Mouse (Mus musculus) midbrain, embryonic 10.5 days (tissue): ENCODE results near the gene Man2a1. TPM values are rescaled to one million over a fixed set of nuclear protein-coding genes. Genes with fewer than 3 reads are reported as not detected.

Source experiments
- DNase-seq: peaks from one replicate; pipeline ENCODE4 v3.0.0-alpha.2; 2017; ENCODE audit warnings: low spot score
- H3K27ac ChIP-seq: fragments of 300-500 bp; sonication (generic); replicated peaks from 2 replicates; pipeline ENCODE4 v1.5.1; 2016; ENCODE audit warnings: mild to moderate bottlenecking
- H3K27me3 ChIP-seq: fragments of 300-500 bp; sonication (generic); 2 replicates; pipeline ENCODE4 v1.6.1; 2016; ENCODE audit warnings: low read depth, mild to moderate bottlenecking; ENCODE audit not compliant: poor library complexity, severe bottlenecking
- H3K36me3 ChIP-seq: fragments of 300-500 bp; sonication (generic); 2 replicates; pipeline ENCODE4 v1.6.1; 2016; ENCODE audit warnings: mild to moderate bottlenecking, moderate library complexity
- H3K4me1 ChIP-seq: fragments of 300-500 bp; sonication (generic); 2 replicates; pipeline ENCODE4 v1.6.1; 2016
- H3K4me3 ChIP-seq: fragments of 300-500 bp; sonication (generic); 2 replicates; pipeline ENCODE4 v1.5.1; 2016; ENCODE audit warnings: mild to moderate bottlenecking, moderate library complexity
- H3K9me3 ChIP-seq: fragments of 300-500 bp; sonication (generic); replicated peaks from 2 replicates; pipeline ENCODE4 v1.6.1; 2016; ENCODE audit warnings: mild to moderate bottlenecking
- WGBS: fragments of 180-500 bp; shearing (Covaris S2); methylation state at CpG from one replicate; pipeline ENCODE4 v1.1.7; 2016; 5-methylcytosine and 5-hydroxymethylcytosine counted together
- polyA plus RNA-seq: library from polyadenylated mRNA; unstranded; fragments of >200 nt; fragmentation: Nextera tagmentation; extraction: Ambion mirVana; gene quantifications from 2 replicates; pipeline ENCODE4 v1.2.1, GENCODE M21; 2016

The Man2a1 gene
- polyA plus RNA-seq, 1 experiment from 2014 or later = 4.3 TPM

DNA sequence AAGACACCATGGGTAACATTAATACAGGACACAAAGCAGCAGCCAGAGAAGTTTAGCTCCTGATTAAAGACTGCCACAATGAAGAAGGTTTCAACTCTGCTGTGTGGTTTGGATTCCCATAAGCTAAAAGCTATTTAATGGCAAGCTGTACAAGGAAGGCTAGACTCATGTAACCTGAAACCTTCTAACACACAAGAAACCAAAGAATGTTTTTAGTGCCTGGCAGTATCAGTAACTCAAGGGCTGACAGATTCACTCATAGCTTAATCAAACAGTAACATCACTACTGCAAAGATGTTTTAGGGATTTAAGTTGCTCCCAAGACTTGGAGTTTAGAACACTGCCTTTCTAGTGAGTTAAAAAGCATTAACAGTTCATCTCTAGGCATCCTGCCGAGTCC lies 137.4 kb downstream of the Man2a1 start:
- Histone ChIP-seq H3K27me3 (no peaks in the 10 kb centered on the region), H3K36me3 (peaks cover 64% of the 10 kb centered on the region), H3K27ac (no peak overlapping the region), H3K4me3 (no peak overlapping the region), H3K4me1 (no peaks in the 10 kb centered on the region), H3K9me3 (no peaks in the 10 kb centered on the region)
- no peak for DNase-seq
- WGBS = 92% methylated on average over 1 of the region's 1 CpGs

DNA sequence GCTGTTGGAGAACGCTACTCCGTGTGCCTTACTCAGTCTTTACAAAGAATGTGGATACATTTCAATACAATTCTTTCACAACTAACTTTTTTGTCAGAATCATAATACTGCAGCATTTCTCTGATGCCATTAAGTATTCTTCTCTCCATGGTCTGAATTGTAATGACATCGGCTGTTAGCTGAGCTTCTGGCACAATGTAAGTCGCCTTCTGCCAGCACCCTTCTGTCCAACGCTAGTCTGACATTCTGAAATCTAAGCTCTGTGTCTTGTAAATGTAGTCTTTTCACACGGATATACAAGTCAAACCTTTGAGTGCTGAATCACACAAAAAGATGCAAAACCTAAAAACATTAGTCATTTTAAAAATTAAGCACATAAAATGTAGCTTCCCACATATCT lies 138.6 kb downstream of the Man2a1 start:
- Histone ChIP-seq H3K4me1 (no peaks in the 10 kb centered on the region), H3K27me3 (no peaks in the 10 kb centered on the region), H3K4me3 (no peak overlapping the region), H3K9me3 (no peaks in the 10 kb centered on the region), H3K36me3 (peaks cover 72% of the 10 kb centered on the region), H3K27ac (no peak overlapping the region)
- no peak for DNase-seq
- 94% methylated on average over 6 of the region's 6 CpGs for WGBS

DNA sequence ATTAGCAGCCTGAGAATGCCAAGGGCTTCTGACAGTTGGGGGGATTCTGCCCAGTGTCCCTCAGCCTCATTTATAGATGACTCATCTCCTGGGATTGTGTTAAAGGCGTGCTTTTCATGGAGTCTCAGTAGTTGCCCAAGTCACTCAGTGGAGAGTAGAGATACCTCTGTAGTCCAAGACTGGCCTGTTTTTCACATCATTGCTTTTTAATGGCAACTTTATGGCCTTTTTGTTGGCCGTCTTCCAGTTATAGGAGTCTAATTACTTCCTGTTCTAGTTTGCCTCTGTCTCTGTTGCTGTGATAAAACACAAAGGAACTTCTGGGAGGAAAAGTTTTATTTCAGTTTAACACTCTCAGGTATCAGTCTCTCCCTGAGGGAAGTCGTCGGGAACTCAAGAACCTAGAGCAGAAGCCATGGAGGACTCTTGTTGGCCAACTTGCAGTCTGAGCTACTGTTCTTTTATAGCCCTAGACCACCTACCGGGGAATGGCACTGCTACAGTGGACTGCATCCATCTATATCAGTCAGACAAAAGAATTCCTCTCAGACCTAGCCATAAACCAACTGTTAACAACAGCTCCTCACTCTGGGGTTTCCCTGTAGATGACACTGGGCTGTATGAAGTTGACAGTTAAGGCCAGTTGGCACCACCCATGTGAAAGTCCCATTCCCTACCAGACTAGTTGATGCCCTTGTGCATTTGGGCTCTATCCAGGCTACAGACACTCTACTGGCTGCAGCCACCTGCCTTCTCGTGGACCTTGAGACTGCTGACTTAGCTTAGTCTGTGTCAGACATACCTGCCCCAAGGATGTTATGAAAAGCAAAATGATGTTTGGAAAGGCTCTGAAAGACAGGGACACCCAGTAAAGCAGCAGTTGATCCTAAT lies 142.4 kb downstream of the Man2a1 start:
- WGBS = 91% methylated on average over 6 of the region's 6 CpGs
- H3K36me3 ChIP-seq = peaks cover 69% of the 10 kb centered on the region

DNA sequence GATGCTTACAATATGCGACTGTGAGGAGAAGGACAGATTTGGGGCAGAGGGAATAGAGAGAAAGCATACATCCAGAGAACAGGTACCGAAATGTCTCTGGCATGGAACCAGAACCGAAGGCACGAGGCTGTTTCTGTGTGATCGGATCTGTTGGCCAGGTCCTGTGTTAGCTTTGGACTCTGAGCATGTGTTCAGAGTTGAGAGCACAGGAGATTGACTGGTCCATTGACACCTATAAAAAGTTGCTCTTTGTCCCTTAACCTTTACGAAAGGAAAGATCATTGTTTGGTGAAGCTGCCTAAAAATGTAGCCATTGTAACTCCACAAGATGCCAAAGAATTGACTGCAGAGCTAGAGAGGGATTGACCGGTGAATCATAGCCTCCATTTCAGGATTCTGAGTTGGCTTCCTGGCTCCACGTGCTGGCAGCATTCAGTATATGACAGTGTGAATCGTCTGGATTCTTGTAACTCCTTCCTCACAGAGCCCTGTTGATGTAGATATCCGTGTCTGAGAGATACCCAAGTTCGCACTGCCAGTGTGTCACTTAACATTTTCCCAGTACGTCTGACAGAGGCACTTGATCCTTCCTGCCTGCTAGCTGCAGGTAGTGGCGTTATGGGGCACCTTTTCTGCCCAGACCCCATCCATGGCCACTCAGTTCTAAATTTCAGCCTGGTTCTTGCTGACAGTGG lies 143.2 kb downstream of the Man2a1 start:
- Histone ChIP-seq H3K27me3 (no peaks in the 10 kb centered on the region), H3K9me3 (0 out of 2 replicates have a peak, but pooled peaks cover 3% of the 10 kb centered on the region), H3K36me3 (peaks cover 61% of the 10 kb centered on the region), H3K27ac (no peak overlapping the region), H3K4me1 (no peaks in the 10 kb centered on the region), H3K4me3 (no peak overlapping the region)
- peak; percentile 1 for DNase-seq
- 93% methylated on average over 13 of the region's 13 CpGs for WGBS

More for the DNA sequence above, 142.4 kb downstream of the Man2a1 start:
- no peak overlapping the region for H3K4me3 ChIP-seq
- no peaks in the 10 kb centered on the region for H3K27me3 ChIP-seq
- H3K9me3 ChIP-seq = 0 out of 2 replicates have a peak, but pooled peaks cover 3% of the 10 kb centered on the region
- H3K27ac ChIP-seq = no peak overlapping the region
- H3K4me1 ChIP-seq = no peaks in the 10 kb centered on the region
- peak; percentile 5 for DNase-seq

DNA sequence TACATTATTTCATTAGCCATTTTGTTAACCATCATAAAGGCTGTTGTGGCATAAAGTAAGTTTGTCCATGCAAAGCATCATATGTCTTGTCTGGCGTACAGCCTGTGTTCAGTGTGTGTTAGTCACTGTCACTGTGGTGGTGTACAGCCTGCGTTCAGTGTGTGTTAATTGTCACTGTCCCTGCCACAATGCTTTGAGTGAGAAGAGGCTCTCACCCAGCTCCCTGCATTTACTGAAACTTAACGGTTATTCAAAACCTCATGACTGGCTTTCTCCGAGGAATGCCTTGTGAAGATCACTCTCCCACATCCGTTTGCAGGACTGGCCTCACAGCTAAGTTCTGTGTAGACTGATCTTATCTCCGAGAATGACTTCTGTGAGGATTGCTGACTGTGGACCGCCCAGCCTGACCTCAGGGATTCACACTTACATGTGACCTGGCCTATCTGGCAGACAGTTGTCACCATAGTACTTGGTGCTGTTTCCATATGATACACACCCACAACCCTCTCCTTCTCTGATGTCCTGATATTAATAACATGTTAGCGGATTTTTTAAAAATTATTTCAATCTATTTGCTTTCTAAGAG lies 146.2 kb downstream of the Man2a1 start:
- peak; percentile 3 for DNase-seq
- Histone ChIP-seq H3K36me3 (peaks cover 57% of the 10 kb centered on the region), H3K27ac (no peak overlapping the region), H3K9me3 (0 out of 2 replicates have a peak, but pooled peaks cover 3% of the 10 kb centered on the region), H3K4me1 (no peaks in the 10 kb centered on the region), H3K4me3 (no peak overlapping the region), H3K27me3 (no peaks in the 10 kb centered on the region)
- 92% methylated on average over 8 of the region's 8 CpGs for WGBS

DNA sequence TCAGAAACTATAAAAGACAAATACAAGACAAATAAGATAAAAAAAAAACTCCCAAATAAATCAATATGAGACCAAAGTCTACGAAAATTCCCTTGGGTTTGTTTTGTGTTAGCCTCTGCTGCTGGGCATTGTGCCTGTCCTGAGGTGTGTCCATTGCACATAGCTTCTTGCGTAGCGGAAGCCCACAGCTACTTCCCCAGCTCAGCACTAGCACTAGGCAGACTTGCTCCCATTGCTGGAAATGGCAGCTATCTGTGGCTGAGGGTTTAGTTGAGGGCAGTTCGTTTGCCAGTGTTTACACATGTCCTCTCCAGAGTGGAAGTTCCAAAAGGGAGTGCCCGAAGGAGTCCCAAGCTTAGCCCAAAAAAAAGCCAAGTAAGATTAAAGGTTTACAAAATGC lies 146.9 kb downstream of the Man2a1 start:
- peaks cover 49% of the 10 kb centered on the region for H3K36me3 ChIP-seq
- 90% methylated on average over 5 of the region's 5 CpGs for WGBS

DNA sequence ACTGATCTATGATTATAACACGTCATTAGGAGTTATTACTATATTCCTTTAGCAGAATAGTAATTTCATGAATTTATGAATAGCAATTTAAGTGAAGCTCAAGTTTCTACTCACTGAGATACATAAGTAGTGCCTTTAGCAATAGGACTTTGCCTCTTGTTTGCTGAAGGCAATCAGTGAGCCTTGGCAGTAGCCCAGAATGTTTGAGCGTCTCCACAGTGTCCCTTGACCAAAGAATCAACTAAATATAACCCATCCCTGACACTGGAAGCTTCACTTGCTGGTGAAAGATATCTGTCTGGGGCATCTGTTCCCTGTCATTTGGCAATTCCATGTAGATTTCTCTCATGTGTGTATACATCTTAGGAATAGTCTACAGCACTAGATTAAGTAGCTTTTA lies 147.6 kb downstream of the Man2a1 start:
- no peak for DNase-seq
- no peaks in the 10 kb centered on the region for H3K27me3 ChIP-seq
- no peak overlapping the region for H3K27ac ChIP-seq
- peaks cover 43% of the 10 kb centered on the region for H3K36me3 ChIP-seq
- no peak overlapping the region for H3K4me3 ChIP-seq
- 90% methylated on average over 2 of the region's 2 CpGs for WGBS
- no peaks in the 10 kb centered on the region for H3K4me1 ChIP-seq
- 0 out of 2 replicates have a peak, but pooled peaks cover 3% of the 10 kb centered on the region for H3K9me3 ChIP-seq

More for the DNA sequence above, 146.9 kb downstream of the Man2a1 start:
- H3K9me3 ChIP-seq = 0 out of 2 replicates have a peak, but pooled peaks cover 3% of the 10 kb centered on the region
- H3K4me3 ChIP-seq = no peak overlapping the region
- no peaks in the 10 kb centered on the region for H3K4me1 ChIP-seq
- peak; percentile 8 for DNase-seq
- no peak overlapping the region for H3K27ac ChIP-seq
- no peaks in the 10 kb centered on the region for H3K27me3 ChIP-seq

DNA sequence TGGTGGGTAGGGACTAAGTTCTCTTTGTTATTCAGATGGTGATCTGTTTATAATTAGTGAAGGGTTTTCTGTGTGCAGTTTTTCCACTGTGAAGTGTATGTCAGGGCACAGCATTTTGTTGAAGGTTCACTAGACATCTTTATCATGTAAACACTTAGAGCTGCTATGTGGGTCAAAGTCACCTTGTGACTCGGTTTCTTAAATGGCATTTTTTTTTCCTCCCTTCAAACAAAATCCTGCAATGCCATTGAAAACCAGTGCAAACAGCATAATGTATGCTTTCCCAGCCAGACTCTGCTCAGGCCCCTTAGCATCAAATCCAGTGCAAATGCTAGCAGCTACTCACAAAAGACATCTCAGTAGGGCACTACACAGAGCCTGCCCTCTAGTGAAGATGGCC lies 148.6 kb downstream of the Man2a1 start:
- WGBS = 82% methylated on average over 1 of the region's 1 CpGs

DNA sequence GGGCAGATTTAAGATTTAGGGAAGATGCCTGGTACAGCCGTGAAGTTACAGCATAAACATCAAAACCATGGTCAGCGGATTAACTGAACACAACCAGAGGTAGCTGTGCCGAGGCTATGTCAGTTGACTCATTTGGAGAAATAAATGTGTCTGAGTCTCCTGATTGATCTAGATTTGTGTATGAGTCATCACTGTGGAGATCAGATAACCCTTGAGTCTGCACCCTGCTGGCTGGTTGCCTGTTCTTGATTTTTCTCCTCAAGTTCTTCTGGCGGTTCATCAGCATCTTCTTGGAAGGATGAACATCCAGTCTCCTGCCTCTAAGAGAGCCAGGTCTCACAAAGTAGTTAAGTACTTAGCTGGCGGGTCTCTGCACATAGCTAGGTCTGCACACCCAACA lies 150.7 kb downstream of the Man2a1 start:
- DNase-seq = no peak
- no peak overlapping the region for H3K27ac ChIP-seq
- 94% methylated on average over 5 of the region's 5 CpGs for WGBS
- peaks cover 4% of the 10 kb centered on the region for H3K4me1 ChIP-seq
- no peak overlapping the region for H3K4me3 ChIP-seq
- peaks cover 19% of the 10 kb centered on the region for H3K36me3 ChIP-seq
- no peaks in the 10 kb centered on the region for H3K27me3 ChIP-seq
- no peaks in the 10 kb centered on the region for H3K9me3 ChIP-seq

More for the DNA sequence above, 148.6 kb downstream of the Man2a1 start:
- H3K36me3 ChIP-seq = peaks cover 33% of the 10 kb centered on the region
- no peak overlapping the region for H3K4me3 ChIP-seq
- H3K27ac ChIP-seq = no peak overlapping the region
- no peaks in the 10 kb centered on the region for H3K27me3 ChIP-seq
- no peaks in the 10 kb centered on the region for H3K4me1 ChIP-seq
- H3K9me3 ChIP-seq = 0 out of 2 replicates have a peak, but pooled peaks cover 3% of the 10 kb centered on the region
- DNase-seq = no peak

DNA sequence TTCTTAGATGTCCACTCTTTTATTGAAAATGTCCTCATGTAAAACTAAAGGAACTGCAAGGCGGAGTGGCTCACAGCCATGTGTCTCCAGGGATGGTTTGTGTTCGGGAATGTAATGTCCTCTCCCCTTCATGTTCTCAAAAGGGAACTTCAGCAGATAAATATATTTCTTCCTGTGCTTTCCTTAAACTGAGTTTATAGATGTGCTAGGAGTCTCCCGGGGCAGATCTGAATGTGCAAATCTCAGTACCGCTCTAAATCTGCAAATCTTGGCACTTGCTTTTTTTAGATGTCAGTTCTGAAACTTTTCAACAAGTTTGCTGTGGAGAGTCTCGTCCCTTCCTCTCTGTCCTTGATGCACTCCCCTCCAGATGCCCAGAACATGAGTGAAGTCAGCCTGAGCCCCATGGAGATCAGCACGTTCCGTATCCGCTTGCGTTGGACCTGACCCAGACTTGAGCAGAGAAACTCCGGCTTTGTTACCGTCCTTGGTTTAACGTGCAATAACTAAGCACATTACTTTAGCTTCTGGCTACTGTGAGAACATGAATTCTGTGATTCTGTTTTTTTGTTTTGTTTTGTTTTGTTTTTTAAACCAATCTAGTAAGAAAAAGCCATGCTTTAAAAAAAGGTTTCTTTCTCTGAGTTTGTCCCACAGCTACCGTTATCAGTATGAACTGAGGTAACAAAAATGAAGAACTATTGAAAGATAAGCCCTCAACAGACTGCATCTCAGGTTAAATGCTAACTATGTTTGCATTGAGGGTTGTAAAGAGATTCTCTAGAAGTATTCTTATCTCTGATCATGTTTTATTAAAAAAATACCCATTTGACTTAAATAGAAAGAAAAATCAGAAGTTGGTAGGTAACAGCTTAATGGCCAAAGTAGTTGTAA lies 151.8 kb downstream of the Man2a1 start:
- WGBS = 97% methylated on average over 13 of the region's 13 CpGs
- peaks cover 12% of the 10 kb centered on the region for H3K36me3 ChIP-seq
- no peaks in the 10 kb centered on the region for H3K27me3 ChIP-seq
- no peak overlapping the region for H3K4me3 ChIP-seq
- peaks cover 4% of the 10 kb centered on the region for H3K4me1 ChIP-seq
- H3K27ac ChIP-seq = no peak overlapping the region
- no peak for DNase-seq
- H3K9me3 ChIP-seq = no peaks in the 10 kb centered on the region

DNA sequence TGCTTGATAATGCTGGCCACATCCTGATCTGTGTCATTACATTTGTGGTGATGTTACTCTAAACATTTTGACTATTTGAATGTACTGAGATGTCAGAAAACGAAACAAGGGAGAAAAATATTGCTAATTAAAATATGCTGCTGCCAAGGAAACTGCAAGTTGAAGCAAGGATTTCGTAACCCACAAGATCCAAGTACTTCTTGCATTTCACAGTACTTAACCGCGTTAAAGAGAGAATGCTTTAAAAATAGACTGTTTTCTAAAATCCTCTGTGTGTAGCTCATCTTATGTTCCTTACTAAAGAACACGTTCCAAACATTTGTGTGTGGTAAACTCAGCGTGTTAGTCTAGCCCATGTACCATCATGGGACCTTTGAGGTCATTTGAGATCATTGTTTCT lies 153.0 kb downstream of the Man2a1 start:
- WGBS = 90% methylated on average over 6 of the region's 6 CpGs
- H3K4me3 ChIP-seq = no peak overlapping the region
- H3K9me3 ChIP-seq = no peaks in the 10 kb centered on the region
- peaks cover 4% of the 10 kb centered on the region for H3K4me1 ChIP-seq
- peaks cover 12% of the 10 kb centered on the region for H3K36me3 ChIP-seq
- DNase-seq = no peak
- no peak overlapping the region for H3K27ac ChIP-seq
- H3K27me3 ChIP-seq = no peaks in the 10 kb centered on the region
